Mouse (Mus musculus): ENCODE results near the gene Tspo. TPM values are rescaled to one million over a fixed set of nuclear protein-coding genes. Genes with fewer than 3 reads are reported as not detected.

Tspo gene
- polyA plus RNA-seq, 1 experiment from 2014 or later: 21.9 TPM

DNA sequence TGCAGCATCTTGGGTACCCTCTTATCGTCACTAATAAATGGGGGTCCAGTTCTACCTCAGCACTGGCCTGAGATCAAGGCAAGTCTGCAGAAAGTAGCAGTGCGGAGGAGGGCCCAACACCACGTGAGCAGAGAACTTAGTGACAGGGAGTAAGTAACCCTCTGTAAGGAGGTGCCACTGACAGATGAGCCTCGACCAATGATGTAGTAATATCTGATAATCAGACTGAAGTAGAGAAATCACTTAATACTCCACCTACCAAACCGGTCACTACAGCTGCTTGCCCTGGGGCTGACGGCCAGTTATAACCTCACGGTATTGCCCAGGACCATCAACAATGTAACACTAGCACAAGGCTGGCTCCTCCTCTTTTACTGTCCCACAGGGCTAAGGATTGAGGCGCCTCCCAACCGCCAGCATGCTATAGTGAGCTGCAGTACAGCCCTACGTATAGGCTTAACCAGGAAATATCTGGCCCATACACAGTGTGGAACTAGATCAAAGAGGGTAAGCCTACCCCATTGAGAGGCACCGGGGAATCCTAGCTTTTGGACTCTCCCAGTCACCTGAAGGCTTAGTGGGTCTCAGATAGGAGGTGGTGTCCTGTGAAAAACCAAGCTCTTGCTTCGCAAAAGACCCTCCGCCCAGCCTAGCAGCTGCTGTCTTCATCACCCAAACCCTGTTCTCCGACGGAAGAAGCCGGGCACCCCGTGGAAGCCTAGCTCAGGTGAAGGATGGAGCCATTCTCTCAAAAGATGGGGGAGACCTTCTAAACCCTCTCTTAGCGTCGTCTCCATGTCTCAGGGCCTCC lies 30.5 kb downstream of the Tspo start:
- H3K36me3 ChIP-seq: peaks cover 10% of the 10 kb centered on the region; the same call in 1 of the 2 replicates
- peak overlapping the region; percentile 89 for H3K4me3 ChIP-seq
- 11% methylated on average over 19 of the region's 19 CpGs for WGBS
- H3K9me3 ChIP-seq (replicated peaks): no peaks in the 10 kb centered on the region
- ATAC-seq (ENCODE audit: low FRiP score): peak; percentile 35
- peak overlapping the region; percentile 82 for H3K4me2 ChIP-seq (replicated peaks)
- no peaks in the 10 kb centered on the region for H3K27me3 ChIP-seq
- no peak overlapping the region for H3K27ac ChIP-seq
- H3K9ac ChIP-seq: peak overlapping the region; percentile 87
- H3K4me1 ChIP-seq: peaks cover 17% of the 10 kb centered on the region

DNA sequence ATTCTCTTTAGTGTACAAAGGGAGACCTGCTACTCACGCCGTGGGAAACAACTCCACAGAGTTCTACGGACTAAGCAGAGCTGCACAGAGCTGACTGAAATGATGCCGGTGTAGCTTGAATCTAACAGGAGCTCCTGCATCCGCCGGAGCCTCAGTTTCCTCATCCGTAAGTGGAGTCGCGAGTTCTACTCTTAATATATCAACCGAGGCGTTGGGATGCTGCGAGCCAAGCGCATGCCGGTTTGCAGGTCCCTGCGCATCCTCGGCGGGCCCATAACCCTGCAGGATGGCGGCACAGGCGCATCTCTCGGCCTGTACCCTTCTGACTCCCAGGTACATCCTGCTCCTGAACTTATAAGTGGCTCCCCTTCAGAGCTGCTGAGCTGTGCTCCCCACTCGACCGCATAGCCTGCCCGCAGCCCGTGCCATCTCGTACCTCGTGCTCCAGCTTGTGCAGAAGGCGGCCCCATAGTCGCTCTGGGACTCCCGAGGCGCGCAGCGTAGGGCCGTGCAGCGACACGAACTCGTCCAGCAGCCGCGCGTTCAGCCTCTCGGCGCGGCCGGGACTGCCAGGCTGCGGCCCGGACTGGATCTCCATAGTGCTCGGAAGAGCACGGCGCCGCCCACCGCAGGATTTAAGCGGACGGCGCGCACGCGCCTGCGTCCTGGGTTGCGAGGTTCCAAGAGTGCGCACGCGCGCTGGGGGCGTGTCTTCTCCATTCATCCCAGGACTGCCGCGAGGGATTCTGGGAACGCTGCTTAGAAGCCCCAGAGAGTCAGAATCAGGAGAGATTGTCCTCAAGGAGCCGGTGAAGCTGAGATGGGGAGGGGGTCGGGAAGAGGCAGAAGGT lies 31.3 kb downstream of the Tspo start, which contains the start of gene Ttll12:
Gene Ttll12 (minus strand): TSS at position 645 of the 851 bp plus-strand sequence.
- Histone ChIP-seq H3K4me1 (peaks cover 17% of the 10 kb centered on the region), H3K27me3 (no peaks in the 10 kb centered on the region), H3K36me3 (0 out of 2 replicates have a peak, but pooled peaks cover 10% of the 10 kb centered on the region), H3K9ac (peak within 1 kb of the TSS; percentile 87), H3K9me3 (replicated peaks) (no peaks in the 10 kb centered on the region), H3K4me3 (peak within 1 kb of the TSS; percentile 89), H3K4me2 (replicated peaks) (peak within 1 kb of the TSS; percentile 82), H3K27ac (peak within 1 kb of the TSS; percentile 81)
- peak; percentile 93 for ATAC-seq (ENCODE audit: low FRiP score)
- under 1% methylated on average over 68 of the region's 68 CpGs for WGBS

DNA sequence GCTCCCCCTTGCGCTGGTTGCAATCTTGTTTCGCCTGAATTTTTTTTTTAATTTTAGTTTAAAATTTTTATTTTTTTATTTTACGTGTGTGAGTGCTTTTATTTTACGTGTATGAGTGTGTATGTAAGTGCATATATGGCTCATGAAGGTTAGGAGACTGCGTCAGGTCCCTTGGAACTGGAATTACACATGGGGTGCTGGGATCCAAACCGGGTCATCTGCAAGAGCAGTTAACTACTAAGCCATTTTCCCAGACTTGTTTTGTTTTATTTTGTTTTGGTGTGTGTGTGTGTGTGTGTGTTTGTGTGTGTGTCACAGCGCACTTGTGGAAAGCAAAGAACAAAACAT lies 31.9 kb downstream of the Tspo start:
- peak; percentile 27; the same call in 1 of the 2 replicates for ATAC-seq (ENCODE audit: low FRiP score)
- Histone ChIP-seq H3K36me3 (0 out of 2 replicates have a peak, but pooled peaks cover 5% of the 10 kb centered on the region), H3K4me3 (peak overlapping the region; percentile 89), H3K9ac (peak overlapping the region; percentile 87; the same call in 1 of the 2 replicates), H3K4me1 (peaks cover 17% of the 10 kb centered on the region), H3K27me3 (no peaks in the 10 kb centered on the region), H3K4me2 (replicated peaks) (peak overlapping the region; percentile 82), H3K27ac (peak overlapping the region; percentile 81), H3K9me3 (replicated peaks) (no peaks in the 10 kb centered on the region)
- WGBS: 36% methylated on average over 7 of the region's 7 CpGs

DNA sequence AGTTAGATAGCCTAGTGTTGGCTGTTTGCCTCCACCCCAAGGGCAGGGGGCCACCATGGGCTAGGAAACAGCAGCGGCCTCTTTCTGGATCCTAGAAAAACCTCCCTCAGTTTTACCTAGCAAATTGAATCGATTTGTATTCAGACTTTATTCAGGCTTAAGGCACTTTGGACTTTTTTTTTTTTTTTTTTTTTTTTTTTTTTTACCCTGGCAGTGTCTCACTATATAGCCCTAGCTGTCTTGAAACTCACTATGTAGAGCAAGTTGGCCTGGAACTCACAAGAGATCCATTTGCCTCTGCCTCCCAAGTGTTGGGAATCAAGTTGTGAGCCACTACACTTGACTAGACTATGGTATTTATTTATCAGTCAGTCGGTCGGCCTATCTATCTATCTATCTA lies 33.4 kb downstream of the Tspo start:
- Histone ChIP-seq H3K27ac (no peak overlapping the region), H3K4me2 (replicated peaks) (no peak overlapping the region), H3K9ac (no peak overlapping the region), H3K36me3 (no peaks in the 10 kb centered on the region), H3K4me3 (no peak overlapping the region), H3K4me1 (peaks cover 17% of the 10 kb centered on the region), H3K9me3 (replicated peaks) (no peaks in the 10 kb centered on the region), H3K27me3 (no peaks in the 10 kb centered on the region)
- 88% methylated on average over 4 of the region's 4 CpGs for WGBS
- ATAC-seq (ENCODE audit: low FRiP score): no peak

DNA sequence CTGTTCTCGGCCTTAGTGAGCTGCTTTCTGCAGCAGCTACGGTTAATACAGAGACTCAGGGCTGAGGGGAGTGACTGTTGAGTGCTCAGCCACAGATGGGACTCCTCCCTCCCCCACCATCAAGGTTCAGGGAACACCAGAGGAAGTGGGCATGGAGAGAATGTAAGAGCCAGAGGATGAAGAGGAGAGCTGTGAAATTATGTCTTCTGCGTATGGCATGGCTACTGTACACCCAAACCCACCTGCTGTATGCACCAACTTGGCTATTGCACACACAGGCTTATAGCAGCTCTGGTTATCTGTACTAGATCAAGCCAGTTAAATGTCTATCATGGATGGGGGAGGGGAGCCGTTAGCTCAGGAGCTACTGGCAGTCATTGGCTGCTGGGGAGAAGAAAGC lies 37.8 kb downstream of the Tspo start:
- no peaks in the 10 kb centered on the region for H3K36me3 ChIP-seq
- WGBS: 75% methylated on average over 4 of the region's 4 CpGs
- H3K4me2 ChIP-seq (replicated peaks): no peak overlapping the region
- no peak overlapping the region for H3K27ac ChIP-seq
- no peaks in the 10 kb centered on the region for H3K9me3 ChIP-seq (replicated peaks)
- H3K9ac ChIP-seq: no peak overlapping the region
- H3K27me3 ChIP-seq: no peaks in the 10 kb centered on the region
- H3K4me3 ChIP-seq: no peak overlapping the region
- ATAC-seq (ENCODE audit: low FRiP score): no peak
- H3K4me1 ChIP-seq: peaks cover 3% of the 10 kb centered on the region; the same call in 1 of the 2 replicates

DNA sequence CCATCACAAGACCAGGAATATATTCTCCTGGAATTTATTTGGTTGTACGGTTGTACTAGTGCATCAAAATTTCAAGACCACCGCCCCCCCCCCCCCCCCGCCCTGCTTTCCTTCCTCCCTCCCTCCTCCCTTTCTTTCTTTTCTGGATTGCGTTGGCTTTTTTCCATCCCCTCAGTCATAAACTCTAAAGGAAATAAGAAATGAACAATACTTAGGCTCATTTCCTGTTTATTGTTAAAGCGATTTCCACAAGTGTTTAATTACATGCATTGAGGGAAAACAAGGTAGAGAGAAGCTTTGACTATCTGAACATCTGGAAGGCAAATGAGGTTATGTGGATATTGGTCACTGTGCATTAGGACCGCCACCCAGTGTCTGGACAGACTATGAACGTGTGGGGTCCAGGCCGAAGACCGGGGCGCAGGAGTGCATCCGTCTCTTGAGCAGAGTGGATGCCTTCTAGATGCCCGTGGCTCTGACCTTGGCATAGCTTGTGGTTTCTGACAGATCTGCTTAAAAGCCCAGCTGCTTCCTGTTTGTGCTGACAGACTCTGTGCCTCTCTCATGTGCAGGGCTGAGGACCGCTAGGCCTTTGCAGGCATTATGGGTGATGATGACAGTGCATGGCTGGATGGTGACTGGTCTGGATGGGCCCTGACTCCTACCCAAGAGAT lies 39.1 kb downstream of the Tspo start:
- Histone ChIP-seq H3K36me3 (no peaks in the 10 kb centered on the region), H3K4me2 (replicated peaks) (no peak overlapping the region), H3K9ac (no peak overlapping the region), H3K4me3 (no peak overlapping the region), H3K27ac (no peak overlapping the region), H3K9me3 (replicated peaks) (no peaks in the 10 kb centered on the region), H3K4me1 (peaks cover 3% of the 10 kb centered on the region; the same call in 1 of the 2 replicates), H3K27me3 (no peaks in the 10 kb centered on the region)
- ATAC-seq (ENCODE audit: low FRiP score): no peak
- WGBS: 87% methylated on average over 13 of the region's 13 CpGs

DNA sequence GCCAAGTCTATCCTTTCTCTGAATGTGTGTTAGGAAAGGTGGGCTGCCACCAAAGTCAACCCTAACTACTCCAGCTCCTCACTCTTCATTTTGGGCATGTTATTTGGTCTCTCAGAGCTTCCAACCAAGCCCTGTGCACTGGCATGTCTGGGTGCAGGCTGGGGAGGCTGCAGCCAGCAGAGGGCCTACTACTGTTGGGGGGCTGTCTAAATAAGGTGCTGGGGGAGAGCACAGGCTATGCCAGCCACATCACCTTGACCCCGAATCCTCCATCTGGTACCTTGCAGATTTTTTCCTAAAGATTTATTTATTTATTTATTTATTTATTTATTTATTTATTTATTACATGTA lies 39.6 kb downstream of the Tspo start:
- Histone ChIP-seq H3K27me3 (no peaks in the 10 kb centered on the region), H3K9ac (no peak overlapping the region), H3K4me2 (replicated peaks) (no peak overlapping the region), H3K4me3 (no peak overlapping the region), H3K4me1 (peaks cover 3% of the 10 kb centered on the region; the same call in 1 of the 2 replicates), H3K27ac (no peak overlapping the region), H3K36me3 (no peaks in the 10 kb centered on the region), H3K9me3 (replicated peaks) (no peaks in the 10 kb centered on the region)
- ATAC-seq (ENCODE audit: low FRiP score): no peak
- WGBS: 95% methylated on average over 1 of the region's 1 CpGs

DNA sequence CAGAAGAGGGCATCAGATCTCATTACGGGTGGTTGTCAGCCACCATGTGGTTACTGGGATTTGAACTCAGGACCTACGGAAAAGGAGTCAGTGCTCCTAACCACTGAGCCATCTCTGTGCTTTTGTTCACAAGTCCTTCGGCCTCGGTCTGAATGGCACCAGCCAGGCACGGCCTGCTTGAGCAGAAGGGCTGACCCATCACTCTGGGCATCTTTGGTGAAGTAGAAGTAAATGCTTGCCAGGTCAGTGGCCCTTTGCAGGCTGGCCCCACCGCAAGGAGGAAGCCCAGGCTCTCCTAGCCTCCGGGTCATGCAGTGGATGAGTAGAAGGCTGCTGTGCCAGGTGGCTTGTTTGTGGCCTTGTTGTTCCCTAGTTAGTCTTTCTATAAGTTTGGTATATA lies 40.0 kb downstream of the Tspo start:
- Histone ChIP-seq H3K27ac (no peak overlapping the region), H3K4me1 (peaks cover 3% of the 10 kb centered on the region; the same call in 1 of the 2 replicates), H3K27me3 (no peaks in the 10 kb centered on the region), H3K4me2 (replicated peaks) (no peak overlapping the region), H3K9me3 (replicated peaks) (no peaks in the 10 kb centered on the region), H3K4me3 (no peak overlapping the region), H3K36me3 (no peaks in the 10 kb centered on the region), H3K9ac (no peak overlapping the region)
- no peak for ATAC-seq (ENCODE audit: low FRiP score)
- 94% methylated on average over 7 of the region's 7 CpGs for WGBS

DNA sequence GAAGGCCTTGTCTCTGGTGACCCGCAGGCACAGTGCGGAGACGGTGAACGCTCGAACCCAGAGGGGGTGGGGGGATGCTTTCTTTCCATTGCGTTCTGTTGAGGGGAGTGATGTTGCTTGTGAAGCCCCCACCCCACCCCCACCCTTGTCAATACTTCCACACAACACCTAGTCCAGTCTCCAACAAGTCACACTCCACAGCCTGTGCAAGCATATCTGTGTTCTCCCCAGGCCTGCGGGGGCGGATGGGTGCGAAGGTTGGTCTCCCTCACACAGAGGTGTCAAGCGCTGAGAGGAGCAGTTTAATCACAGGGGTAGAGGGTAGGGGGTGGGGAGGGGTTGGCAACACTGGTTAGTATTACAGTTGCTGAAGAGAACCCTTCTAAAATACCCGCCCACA lies 42.8 kb downstream of the Tspo start:
- Histone ChIP-seq H3K4me1 (peaks cover 3% of the 10 kb centered on the region; the same call in 1 of the 2 replicates), H3K36me3 (peaks cover 10% of the 10 kb centered on the region; the same call in 1 of the 2 replicates), H3K9ac (no peak overlapping the region), H3K27ac (no peak overlapping the region), H3K4me3 (no peak overlapping the region), H3K4me2 (replicated peaks) (no peak overlapping the region), H3K9me3 (replicated peaks) (no peaks in the 10 kb centered on the region), H3K27me3 (no peaks in the 10 kb centered on the region)
- ATAC-seq (ENCODE audit: low FRiP score): no peak
- 91% methylated on average over 11 of the region's 11 CpGs for WGBS

DNA sequence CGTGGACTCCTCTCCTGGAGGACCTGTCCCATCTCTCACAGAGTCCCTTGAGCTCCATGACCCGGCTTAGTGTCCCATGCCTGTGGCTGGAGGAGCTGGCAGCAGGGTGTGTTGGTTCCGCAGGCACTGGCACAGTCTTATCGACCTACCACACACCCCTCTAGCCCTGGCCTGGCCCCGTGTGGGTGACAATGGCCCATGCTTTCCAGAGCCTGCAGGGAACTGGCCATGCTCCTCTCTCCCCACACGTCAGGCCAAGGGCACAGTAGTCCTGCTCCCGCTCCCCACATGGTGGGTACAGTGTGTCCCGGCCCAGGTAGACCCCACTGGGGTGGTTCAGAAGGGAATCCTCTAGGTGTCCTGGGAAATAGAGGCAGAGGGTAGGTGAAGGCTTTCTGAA lies 43.3 kb downstream of the Tspo start:
- Histone ChIP-seq H3K4me2 (replicated peaks) (no peak overlapping the region), H3K4me1 (peaks cover 3% of the 10 kb centered on the region; the same call in 1 of the 2 replicates), H3K9ac (0 out of 2 replicates have a peak overlapping the region, but pooled peaks have one; percentile 35), H3K27me3 (no peaks in the 10 kb centered on the region), H3K36me3 (peaks cover 15% of the 10 kb centered on the region), H3K4me3 (no peak overlapping the region), H3K9me3 (replicated peaks) (no peaks in the 10 kb centered on the region), H3K27ac (no peak overlapping the region)
- 91% methylated on average over 8 of the region's 8 CpGs for WGBS
- ATAC-seq (ENCODE audit: low FRiP score): no peak

DNA sequence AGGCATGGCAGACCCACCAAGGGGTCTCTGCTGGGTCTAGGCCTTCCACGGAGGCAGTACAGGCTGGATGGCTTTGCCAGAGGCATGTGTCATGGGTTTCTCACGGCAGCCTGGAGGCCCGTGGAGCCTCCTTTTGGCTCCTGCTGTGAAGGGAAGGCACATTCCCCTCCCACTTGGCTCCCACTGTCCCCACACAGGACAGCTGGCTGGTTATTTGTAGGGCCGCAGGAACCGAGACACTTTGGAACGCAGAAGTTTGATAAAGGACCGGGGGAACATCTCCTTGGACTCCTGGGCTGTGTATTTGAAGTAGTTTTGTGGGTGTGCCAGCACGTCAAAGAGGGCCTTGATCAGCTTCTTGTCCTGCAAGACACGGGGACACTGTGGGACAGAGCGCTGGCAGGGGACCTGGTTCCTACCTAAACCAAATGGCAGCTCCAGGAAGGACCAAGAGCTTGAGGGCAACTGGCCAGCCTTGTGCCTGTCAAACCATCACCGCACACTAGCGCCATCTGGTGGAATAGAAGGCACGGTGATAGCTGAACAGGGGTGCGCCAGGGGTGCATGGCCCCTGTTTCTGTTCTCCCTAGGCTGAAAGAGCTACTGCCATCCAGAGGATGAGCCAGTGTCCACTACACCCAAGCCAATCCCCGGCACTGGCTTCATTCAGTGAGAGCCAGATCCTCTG lies 43.9 kb downstream of the Tspo start:
- Histone ChIP-seq H3K4me1 (peaks cover 3% of the 10 kb centered on the region; the same call in 1 of the 2 replicates), H3K9ac (no peak overlapping the region), H3K27ac (no peak overlapping the region), H3K36me3 (peaks cover 20% of the 10 kb centered on the region), H3K9me3 (replicated peaks) (no peaks in the 10 kb centered on the region), H3K4me2 (replicated peaks) (no peak overlapping the region), H3K27me3 (no peaks in the 10 kb centered on the region), H3K4me3 (no peak overlapping the region)
- no peak for ATAC-seq (ENCODE audit: low FRiP score)
- 51% methylated on average over 15 of the region's 15 CpGs for WGBS
